Mouse (Mus musculus): ENCODE data around the gene Fat1. TPM values are rescaled to one million over a fixed set of nuclear protein-coding genes. Genes with fewer than 3 reads are reported as not detected.

Fat1 gene
- polyA plus RNA-seq (2012; rRNA removed) (1.3 TPM in 2 replicates), polyA plus RNA-seq (2014; fragmentation: Nextera tagmentation; extraction: Ambion mirVana) (0.98 and 1.0 TPM in 2 replicates)

GRCm38 (mm10) chr8:44934850-44935497 lies at the start of gene Fat1:
Fat1 (plus strand) TSS chr8:44935447.
- peak within 1 kb of the TSS; percentile 56 for H3K4me2 ChIP-seq (ENCODE audit: low read depth)
- ATAC-seq (ENCODE audit: insufficient read depth): no peak
- no peaks in the 10 kb centered on the region for H3K4me1 ChIP-seq (replicated peaks; ENCODE audit: control insufficient read depth in 2 of 2, insufficient read depth in 2 of 2, low read length in 1 of 2)
- H3K9ac ChIP-seq (replicated peaks): no peak within 1 kb of the TSS
- DNase-seq (ENCODE audit: low read depth in 3 of 3, low spot score in 3 of 3): no peak
- H3K4me3 ChIP-seq (ENCODE audit: insufficient read depth in 1 of 2, low read depth in 2 of 2, low read length in 2 of 2): peak within 1 kb of the TSS; percentile 42 to 50
- no peak for TF ChIP-seq EP300 (IDR thresholded peaks at IDR 0.05; ENCODE audit: low read depth)
- TF ChIP-seq CTCF (IDR thresholded peaks at IDR 0.05; ENCODE audit: low read depth): 0 out of 2 replicates have a peak, but pooled peaks have one; percentile 23
- no peaks in the 10 kb centered on the region for H3K9me3 ChIP-seq (ENCODE audit: control insufficient read depth, low read length)
- H3K27ac ChIP-seq: no peak within 1 kb of the TSS
- under 1% methylated on average over 49 of the region's 49 CpGs for WGBS (ENCODE audit: insufficient replicate concordance)
- peaks cover 46% of the 10 kb centered on the region for H3K27me3 ChIP-seq (ENCODE audit: control insufficient read depth, insufficient read depth, low read length)
- no peaks in the 10 kb centered on the region for H3K36me3 ChIP-seq (replicated peaks; ENCODE audit: control insufficient read depth, insufficient read depth, low read depth)

DNA sequence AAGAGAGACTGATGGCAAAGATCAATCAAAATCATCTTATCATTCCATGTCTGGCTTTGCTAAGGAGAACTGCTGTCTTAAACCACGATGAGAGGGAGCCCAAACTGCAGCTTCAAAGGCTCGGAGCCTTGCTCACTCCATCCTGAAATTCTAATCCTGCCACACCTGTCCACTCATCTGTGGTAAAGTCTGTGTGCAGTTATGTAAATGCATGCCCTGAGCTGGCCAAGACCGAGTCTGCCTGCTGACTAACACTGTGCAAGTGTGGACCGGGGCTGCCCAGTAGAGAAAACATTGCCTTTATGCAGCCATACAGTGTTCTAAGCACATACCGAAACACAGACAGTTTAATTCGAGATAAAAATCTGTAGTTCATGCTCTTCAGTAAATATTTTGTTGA lies 40.6 kb upstream of the Fat1 start:
- ATAC-seq (ENCODE audit: insufficient read depth) (no peak), DNase-seq (ENCODE audit: low read depth in 3 of 3, low spot score in 3 of 3) (no peak)
- Histone ChIP-seq H3K9ac (replicated peaks) (no peak overlapping the region), H3K4me3 (ENCODE audit: insufficient read depth in 1 of 2, low read depth in 2 of 2, low read length in 2 of 2) (no peak overlapping the region), H3K36me3 (replicated peaks; ENCODE audit: control insufficient read depth, insufficient read depth, low read depth) (no peaks in the 10 kb centered on the region), H3K4me2 (ENCODE audit: low read depth) (no peak overlapping the region), H3K27ac (no peak overlapping the region), H3K27me3 (ENCODE audit: control insufficient read depth, insufficient read depth, low read length) (no peaks in the 10 kb centered on the region), H3K9me3 (ENCODE audit: control insufficient read depth, low read length) (no peaks in the 10 kb centered on the region), H3K4me1 (replicated peaks; ENCODE audit: control insufficient read depth in 2 of 2, insufficient read depth in 2 of 2, low read length in 1 of 2) (no peaks in the 10 kb centered on the region)
- TF ChIP-seq EP300 (IDR thresholded peaks at IDR 0.05; ENCODE audit: low read depth): no peak
- TF ChIP-seq CTCF (IDR thresholded peaks at IDR 0.05; ENCODE audit: low read depth): no peak
- WGBS (ENCODE audit: insufficient replicate concordance): 50% methylated on average over 6 of the region's 6 CpGs

GRCm38 (mm10) chr8:44899575-44899991 lies 35.7 kb upstream of the Fat1 start:
- Histone ChIP-seq H3K27ac (no peak overlapping the region), H3K9ac (replicated peaks) (no peak overlapping the region), H3K27me3 (ENCODE audit: control insufficient read depth, insufficient read depth, low read length) (no peaks in the 10 kb centered on the region), H3K4me1 (replicated peaks; ENCODE audit: control insufficient read depth in 2 of 2, insufficient read depth in 2 of 2, low read length in 1 of 2) (no peaks in the 10 kb centered on the region), H3K4me3 (ENCODE audit: insufficient read depth in 1 of 2, low read depth in 2 of 2, low read length in 2 of 2) (no peak overlapping the region), H3K4me2 (ENCODE audit: low read depth) (no peak overlapping the region), H3K36me3 (replicated peaks; ENCODE audit: control insufficient read depth, insufficient read depth, low read depth) (no peaks in the 10 kb centered on the region), H3K9me3 (ENCODE audit: control insufficient read depth, low read length) (no peaks in the 10 kb centered on the region)
- DNase-seq (ENCODE audit: low read depth in 3 of 3, low spot score in 3 of 3) (no peak), ATAC-seq (ENCODE audit: insufficient read depth) (no peak)
- no peak for TF ChIP-seq CTCF (IDR thresholded peaks at IDR 0.05; ENCODE audit: low read depth)
- no peak for TF ChIP-seq EP300 (IDR thresholded peaks at IDR 0.05; ENCODE audit: low read depth)
- WGBS (ENCODE audit: insufficient replicate concordance): 68% methylated on average over 12 of the region's 12 CpGs

GRCm38 (mm10) chr8:44911126-44911903 lies 23.9 kb upstream of the Fat1 start:
- H3K9me3 ChIP-seq (ENCODE audit: control insufficient read depth, low read length): no peaks in the 10 kb centered on the region
- H3K27me3 ChIP-seq (ENCODE audit: control insufficient read depth, insufficient read depth, low read length): no peaks in the 10 kb centered on the region
- 56% methylated on average over 12 of the region's 12 CpGs for WGBS (ENCODE audit: insufficient replicate concordance)
- TF ChIP-seq CTCF (IDR thresholded peaks at IDR 0.05; ENCODE audit: low read depth): no peak
- H3K9ac ChIP-seq (replicated peaks): no peak overlapping the region
- no peak overlapping the region for H3K4me3 ChIP-seq (ENCODE audit: insufficient read depth in 1 of 2, low read depth in 2 of 2, low read length in 2 of 2)
- ATAC-seq (ENCODE audit: insufficient read depth) (no peak), DNase-seq (ENCODE audit: low read depth in 3 of 3, low spot score in 3 of 3) (no peak)
- H3K27ac ChIP-seq: no peak overlapping the region
- no peak overlapping the region for H3K4me2 ChIP-seq (ENCODE audit: low read depth)
- H3K4me1 ChIP-seq (replicated peaks; ENCODE audit: control insufficient read depth in 2 of 2, insufficient read depth in 2 of 2, low read length in 1 of 2): no peaks in the 10 kb centered on the region
- H3K36me3 ChIP-seq (replicated peaks; ENCODE audit: control insufficient read depth, insufficient read depth, low read depth): no peaks in the 10 kb centered on the region

- H3K9ac ChIP-seq (replicated peaks): no peak overlapping the region
- DNase-seq (ENCODE audit: low read depth in 3 of 3, low spot score in 3 of 3): no peak
- no peaks in the 10 kb centered on the region for H3K27me3 ChIP-seq (ENCODE audit: control insufficient read depth, insufficient read depth, low read length)
- no peak overlapping the region for H3K27ac ChIP-seq
- WGBS (ENCODE audit: insufficient replicate concordance): 76% methylated on average over 12 of the region's 12 CpGs
- no peaks in the 10 kb centered on the region for H3K36me3 ChIP-seq (replicated peaks; ENCODE audit: control insufficient read depth, insufficient read depth, low read depth)
- TF ChIP-seq EP300 (IDR thresholded peaks at IDR 0.05; ENCODE audit: low read depth): no peak
- TF ChIP-seq CTCF (IDR thresholded peaks at IDR 0.05; ENCODE audit: low read depth): no peak
- no peak overlapping the region for H3K4me2 ChIP-seq (ENCODE audit: low read depth)
- ATAC-seq (ENCODE audit: insufficient read depth): no peak
- H3K4me3 ChIP-seq (ENCODE audit: insufficient read depth in 1 of 2, low read depth in 2 of 2, low read length in 2 of 2): no peak overlapping the region
- H3K4me1 ChIP-seq (replicated peaks; ENCODE audit: control insufficient read depth in 2 of 2, insufficient read depth in 2 of 2, low read length in 1 of 2): no peaks in the 10 kb centered on the region
- H3K9me3 ChIP-seq (ENCODE audit: control insufficient read depth, low read length): no peaks in the 10 kb centered on the region
Measured at GRCm38 (mm10) chr8:44919487-44920082, 15.7 kb upstream of the Fat1 start.
